Mouse (Mus musculus) midbrain, embryonic 11.5 days (tissue): ENCODE data around the gene Nhlrc2. TPM values are rescaled to one million over a fixed set of nuclear protein-coding genes. Genes with fewer than 3 reads are reported as not detected.

Experiments
- ATAC-seq: fragments of 200-750 bp; cut with Nextera tagmentation; 2 replicates; pipeline ENCODE4 v1.8.0; 2017; ENCODE audit warnings: moderate TSS enrichment, moderate library complexity; ENCODE audit not compliant: low FRiP score
- DNase-seq: peaks from one replicate; pipeline ENCODE4 v3.0.0; 2015; ENCODE audit warnings: low spot score; ENCODE audit errors: missing footprints
- H3K27ac ChIP-seq: fragments of 300-500 bp; sonication (generic); 2 replicates; pipeline ENCODE4 v1.5.1; 2014; ENCODE audit warnings: low read depth, low read length
- H3K27me3 ChIP-seq: fragments of 300-500 bp; sonication (generic); 2 replicates; pipeline ENCODE4 v1.6.1; 2014; ENCODE audit warnings: mild to moderate bottlenecking, low read length, moderate library complexity, mixed read lengths; ENCODE audit not compliant: control insufficient read depth, insufficient read depth
- H3K36me3 ChIP-seq: fragments of 300-500 bp; sonication (generic); 2 replicates; pipeline ENCODE4 v1.6.1; 2014; ENCODE audit warnings: mild to moderate bottlenecking, low read length, moderate library complexity, mixed read lengths; ENCODE audit not compliant: control insufficient read depth, insufficient read depth
- H3K4me1 ChIP-seq: fragments of 300-500 bp; sonication (generic); 2 replicates; pipeline ENCODE4 v1.6.1; 2014; ENCODE audit warnings: low read length; ENCODE audit not compliant: control insufficient read depth, insufficient read depth
- H3K4me2 ChIP-seq: fragments of 300-500 bp; sonication (generic); 2 replicates; pipeline ENCODE4 v1.6.1; 2014; ENCODE audit warnings: mild to moderate bottlenecking, moderate library complexity
- H3K4me3 ChIP-seq: fragments of 300-500 bp; sonication (generic); 2 replicates; pipeline ENCODE4 v1.5.1; 2014; ENCODE audit warnings: low read depth, low read length
- H3K9ac ChIP-seq: fragments of 300-500 bp; sonication (generic); 2 replicates; pipeline ENCODE4 v1.6.1; 2014; ENCODE audit warnings: low read length
- H3K9me3 ChIP-seq: fragments of 300-500 bp; sonication (generic); 2 replicates; pipeline ENCODE4 v1.6.1; 2016; ENCODE audit warnings: low read length; ENCODE audit not compliant: control insufficient read depth
- WGBS: fragments of 180-500 bp; shearing (Covaris S2); extraction: QIAGEN DNeasy Blood & Tissue Kit; methylation state at CpG from one replicate; pipeline ENCODE4 v1.1.7; 2014; 5-methylcytosine and 5-hydroxymethylcytosine counted together
- polyA plus RNA-seq: library from polyadenylated mRNA; unstranded; fragments of >200 nt; fragmentation: Nextera tagmentation; extraction: Ambion mirVana; gene quantifications from 2 replicates; pipeline ENCODE4 v1.2.1, GENCODE M21; 2014

Nhlrc2 gene
- polyA plus RNA-seq, 1 experiment from 2014 or later, result 13.3 TPM

DNA sequence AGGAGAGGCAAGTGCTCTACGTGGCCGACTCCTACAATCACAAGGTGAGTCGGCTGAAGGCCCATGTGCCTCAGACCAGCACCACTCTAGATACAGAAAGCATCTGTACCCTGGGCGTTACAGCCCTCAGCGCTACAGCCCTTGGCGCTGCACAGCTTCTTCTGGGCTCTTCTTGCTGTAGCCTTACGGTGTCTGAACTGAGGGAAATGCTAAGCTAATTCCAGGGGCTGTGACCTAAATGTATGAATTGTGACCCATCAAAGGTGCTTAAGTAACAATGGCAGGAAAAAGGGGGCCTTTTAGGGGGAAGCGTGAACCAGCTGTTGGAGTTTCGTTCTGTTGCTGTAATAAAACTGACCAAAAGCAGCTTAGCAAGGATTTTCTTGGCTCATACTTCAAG, 44.4 kb downstream of the Nhlrc2 start:
- no peaks in the 10 kb centered on the region for H3K4me1 ChIP-seq
- no peak overlapping the region for H3K4me3 ChIP-seq
- WGBS, result 92% methylated on average over 9 of the region's 9 CpGs
- ATAC-seq, result no peak
- no peak overlapping the region for H3K4me2 ChIP-seq
- H3K27me3 ChIP-seq, result no peaks in the 10 kb centered on the region
- no peaks in the 10 kb centered on the region for H3K9me3 ChIP-seq
- no peak for DNase-seq
- H3K27ac ChIP-seq, result no peak overlapping the region
- peaks cover 38% of the 10 kb centered on the region for H3K36me3 ChIP-seq
- no peak overlapping the region for H3K9ac ChIP-seq

DNA sequence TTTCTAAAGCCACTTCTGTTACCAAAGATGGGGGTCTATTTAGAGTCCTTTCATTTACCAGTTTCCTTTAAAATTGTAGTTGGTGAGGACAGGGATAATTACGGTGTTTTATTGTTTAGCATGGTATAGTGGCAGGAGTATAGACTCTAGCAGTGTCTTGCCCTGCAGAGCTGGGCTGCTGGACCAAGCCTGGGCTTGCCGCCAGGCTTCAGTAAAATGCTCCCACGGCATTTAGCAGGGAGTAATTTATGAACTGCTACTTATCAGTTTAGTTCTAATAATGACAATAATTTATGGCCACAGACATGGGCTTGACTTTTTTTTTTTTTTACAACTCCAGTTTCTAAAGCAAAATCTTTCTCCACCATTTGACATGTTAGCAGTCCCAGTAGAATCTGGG, 51.9 kb downstream of the Nhlrc2 start:
- peaks cover 11% of the 10 kb centered on the region for H3K36me3 ChIP-seq
- H3K9me3 ChIP-seq, result no peaks in the 10 kb centered on the region
- H3K4me3 ChIP-seq, result no peak overlapping the region
- H3K27ac ChIP-seq, result no peak overlapping the region
- no peak overlapping the region for H3K4me2 ChIP-seq
- DNase-seq (no peak), ATAC-seq (no peak)
- WGBS, result 96% methylated on average over 3 of the region's 3 CpGs
- no peak overlapping the region for H3K9ac ChIP-seq
- no peaks in the 10 kb centered on the region for H3K4me1 ChIP-seq
- H3K27me3 ChIP-seq, result no peaks in the 10 kb centered on the region

DNA sequence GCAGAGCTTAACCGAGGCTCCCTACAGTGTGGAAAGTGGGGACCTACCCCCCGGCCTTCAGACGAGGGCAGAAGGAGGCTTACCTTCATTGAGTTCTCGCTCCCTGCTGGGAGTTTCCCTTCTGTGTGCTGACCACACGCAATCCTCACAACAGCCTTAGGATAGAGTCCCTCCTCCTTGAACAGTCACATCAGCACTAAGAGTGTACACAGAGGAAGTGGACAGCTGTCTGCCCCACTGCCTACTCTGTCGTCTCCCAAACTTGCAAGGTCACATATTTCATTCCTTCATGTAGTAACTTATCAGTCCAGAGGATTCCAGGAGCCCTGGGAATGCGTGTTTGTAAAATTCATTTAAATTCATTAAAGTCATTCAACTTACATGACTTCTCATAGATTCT, 52.7 kb downstream of the Nhlrc2 start:
- no peak for ATAC-seq
- WGBS, result 85% methylated on average over 7 of the region's 7 CpGs
- Histone ChIP-seq H3K27me3 (no peaks in the 10 kb centered on the region), H3K9ac (no peak overlapping the region), H3K9me3 (no peaks in the 10 kb centered on the region), H3K27ac (no peak overlapping the region), H3K4me3 (no peak overlapping the region), H3K36me3 (peaks cover 9% of the 10 kb centered on the region), H3K4me1 (no peaks in the 10 kb centered on the region), H3K4me2 (no peak overlapping the region)
- no peak for DNase-seq

DNA sequence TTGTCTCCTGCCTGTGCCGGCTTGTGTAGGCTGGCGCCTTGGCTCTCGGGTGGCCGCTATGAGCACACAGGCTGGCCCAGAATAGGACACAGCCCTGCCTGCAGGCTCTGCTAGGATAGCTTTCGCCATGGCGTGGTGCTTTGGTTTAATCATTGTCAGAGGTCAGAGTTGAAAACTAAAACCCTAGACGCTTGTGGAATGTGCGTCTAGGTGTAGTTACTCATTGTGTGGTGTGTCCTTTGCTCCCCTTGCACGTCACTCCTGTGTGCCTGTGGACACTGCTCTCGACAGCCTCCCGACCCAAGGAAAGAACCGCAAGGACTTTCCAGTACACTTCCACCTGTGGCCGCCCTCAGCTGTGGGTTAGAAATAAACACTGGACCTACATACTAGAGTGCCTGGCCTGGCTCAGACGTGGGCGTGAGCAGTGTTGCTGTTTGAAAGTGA, 53.9 kb downstream of the Nhlrc2 start:
- H3K9me3 ChIP-seq, result no peaks in the 10 kb centered on the region
- DNase-seq (no peak), ATAC-seq (no peak)
- H3K4me1 ChIP-seq, result no peaks in the 10 kb centered on the region
- no peak overlapping the region for H3K9ac ChIP-seq
- 91% methylated on average over 15 of the region's 15 CpGs for WGBS
- no peaks in the 10 kb centered on the region for H3K27me3 ChIP-seq
- no peak overlapping the region for H3K4me3 ChIP-seq
- no peak overlapping the region for H3K4me2 ChIP-seq
- H3K36me3 ChIP-seq, result peaks cover 9% of the 10 kb centered on the region
- no peak overlapping the region for H3K27ac ChIP-seq

DNA sequence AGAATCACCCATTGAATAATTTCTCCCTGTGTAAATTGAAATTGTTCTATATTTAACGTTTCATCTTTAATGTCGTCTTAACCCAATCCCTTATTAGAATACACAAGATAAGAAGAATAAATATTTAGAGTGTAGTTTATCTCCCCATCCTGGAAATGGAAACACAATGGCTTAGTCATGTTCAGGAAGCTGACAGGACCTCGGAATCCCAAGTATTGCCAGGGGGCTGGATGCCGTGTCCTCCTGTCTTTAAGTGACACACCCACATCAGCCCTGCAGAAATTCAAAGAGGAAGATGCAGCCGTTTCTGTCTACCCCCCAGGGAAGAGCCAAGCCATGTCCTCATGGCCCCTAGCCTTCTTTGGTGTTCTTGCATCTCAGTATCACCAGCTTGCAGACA, 60.9 kb downstream of the Nhlrc2 start:
- ATAC-seq (no peak), DNase-seq (no peak)
- Histone ChIP-seq H3K4me1 (no peaks in the 10 kb centered on the region), H3K9me3 (no peaks in the 10 kb centered on the region), H3K4me2 (no peak overlapping the region), H3K36me3 (no peaks in the 10 kb centered on the region), H3K9ac (no peak overlapping the region), H3K27me3 (no peaks in the 10 kb centered on the region), H3K27ac (no peak overlapping the region), H3K4me3 (no peak overlapping the region)
- WGBS, result 84% methylated on average over 5 of the region's 5 CpGs

DNA sequence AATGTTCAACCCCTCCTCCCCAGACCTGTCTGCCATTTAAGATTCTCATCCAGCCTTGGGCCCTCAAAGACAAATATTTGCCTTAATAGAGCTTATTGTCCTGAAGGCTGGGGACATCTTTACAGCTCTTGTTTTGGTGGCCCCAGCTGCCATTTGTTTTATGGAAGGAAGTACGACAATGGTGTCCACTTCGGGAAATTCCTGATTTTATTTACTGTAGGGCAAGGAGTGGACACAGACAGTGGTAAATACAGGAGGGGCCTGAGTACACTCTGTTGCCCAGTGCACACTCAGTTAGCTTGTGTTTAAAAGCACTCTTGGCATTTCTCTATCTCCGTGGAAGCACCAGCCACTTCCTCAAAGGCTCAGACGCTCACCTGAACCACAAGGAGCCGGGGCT, 66.1 kb downstream of the Nhlrc2 start:
- Histone ChIP-seq H3K27me3 (no peaks in the 10 kb centered on the region), H3K36me3 (no peaks in the 10 kb centered on the region), H3K9me3 (no peaks in the 10 kb centered on the region), H3K27ac (no peak overlapping the region), H3K4me3 (no peak overlapping the region), H3K4me2 (no peak overlapping the region), H3K4me1 (no peaks in the 10 kb centered on the region), H3K9ac (no peak overlapping the region)
- ATAC-seq, result no peak
- DNase-seq, result no peak
- WGBS, result 87% methylated on average over 5 of the region's 5 CpGs

DNA sequence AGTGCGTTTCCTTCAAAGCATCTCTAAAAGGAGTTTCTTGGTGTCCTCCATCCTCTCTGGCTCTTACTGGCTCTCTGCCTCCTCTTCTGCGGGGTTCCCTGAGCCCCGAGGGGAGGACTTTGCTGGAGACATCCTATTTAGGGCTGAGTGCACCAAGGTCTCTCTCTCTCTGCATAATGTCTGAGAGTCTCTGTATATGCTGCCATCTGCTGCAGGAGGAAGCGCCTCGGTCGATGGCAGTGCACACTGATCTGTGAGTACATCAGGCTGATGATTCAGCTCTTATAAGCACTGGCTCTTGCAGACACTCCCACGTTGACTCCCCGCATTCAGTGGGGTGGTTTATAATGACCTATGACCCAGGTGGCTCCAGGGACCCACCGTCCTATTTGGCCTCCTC, 70.8 kb downstream of the Nhlrc2 start:
- Histone ChIP-seq H3K4me2 (no peak overlapping the region), H3K9me3 (no peaks in the 10 kb centered on the region), H3K36me3 (no peaks in the 10 kb centered on the region), H3K27me3 (no peaks in the 10 kb centered on the region), H3K4me1 (no peaks in the 10 kb centered on the region), H3K9ac (no peak overlapping the region), H3K27ac (no peak overlapping the region), H3K4me3 (no peak overlapping the region)
- ATAC-seq, result no peak
- WGBS, result 80% methylated on average over 9 of the region's 9 CpGs
- DNase-seq, result no peak

DNA sequence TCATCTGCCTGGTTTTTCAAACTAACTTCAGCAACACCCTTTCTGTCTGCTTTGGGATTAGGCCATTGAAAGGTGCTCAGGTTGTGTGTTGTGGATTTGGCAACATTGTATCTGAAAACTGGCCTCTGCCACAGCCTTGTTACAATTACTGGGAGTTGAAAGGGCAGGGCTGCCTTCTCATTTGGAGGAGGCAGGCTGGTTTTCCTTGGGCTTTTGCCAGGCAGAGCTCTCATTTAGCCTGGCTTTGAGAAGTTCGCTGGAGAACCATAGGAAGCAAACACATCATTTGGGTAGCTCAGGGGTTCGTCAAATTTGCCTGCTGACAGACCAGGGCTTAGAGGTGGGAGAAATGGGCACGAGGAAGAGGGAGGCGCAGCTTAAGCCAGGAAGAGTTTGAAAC, 71.5 kb downstream of the Nhlrc2 start:
- no peak for DNase-seq
- no peaks in the 10 kb centered on the region for H3K27me3 ChIP-seq
- no peaks in the 10 kb centered on the region for H3K36me3 ChIP-seq
- H3K4me1 ChIP-seq, result no peaks in the 10 kb centered on the region
- WGBS, result 77% methylated on average over 4 of the region's 4 CpGs
- H3K9ac ChIP-seq, result no peak overlapping the region
- no peak overlapping the region for H3K4me3 ChIP-seq
- no peak overlapping the region for H3K4me2 ChIP-seq
- H3K9me3 ChIP-seq, result no peaks in the 10 kb centered on the region
- no peak overlapping the region for H3K27ac ChIP-seq
- no peak for ATAC-seq

DNA sequence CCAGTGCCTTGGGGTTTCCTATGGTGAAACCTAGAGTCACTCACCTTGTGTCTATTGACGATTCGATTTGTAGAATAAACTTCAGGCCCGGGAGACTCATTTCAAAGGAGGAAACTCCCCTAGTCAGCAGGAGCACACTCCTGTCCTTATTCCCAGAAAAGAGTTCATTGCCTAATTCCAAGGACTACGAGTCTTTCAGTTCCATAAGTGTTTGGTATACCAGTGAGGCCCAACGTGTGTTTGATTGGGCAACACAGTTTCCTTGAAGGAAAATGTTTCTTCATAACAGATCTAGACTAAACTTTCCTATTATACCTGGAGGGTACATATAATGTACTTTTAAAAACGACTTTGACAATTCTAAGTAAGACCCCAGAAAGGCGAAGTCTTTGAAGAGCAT, 73.8 kb downstream of the Nhlrc2 start:
- no peaks in the 10 kb centered on the region for H3K36me3 ChIP-seq
- ATAC-seq (no peak), DNase-seq (no peak)
- H3K9me3 ChIP-seq, result no peaks in the 10 kb centered on the region
- H3K9ac ChIP-seq, result no peak overlapping the region
- no peak overlapping the region for H3K4me2 ChIP-seq
- no peaks in the 10 kb centered on the region for H3K27me3 ChIP-seq
- H3K4me1 ChIP-seq, result no peaks in the 10 kb centered on the region
- H3K4me3 ChIP-seq, result no peak overlapping the region
- H3K27ac ChIP-seq, result no peak overlapping the region
- WGBS, result 84% methylated on average over 7 of the region's 7 CpGs
